Mouse (Mus musculus): ENCODE measurements around the gene Grip1. TPM values are rescaled to one million over a fixed set of nuclear protein-coding genes. Genes with fewer than 3 reads are reported as not detected.

The Grip1 gene
- polyA plus RNA-seq, 1 experiment, result 5.0 TPM

DNA sequence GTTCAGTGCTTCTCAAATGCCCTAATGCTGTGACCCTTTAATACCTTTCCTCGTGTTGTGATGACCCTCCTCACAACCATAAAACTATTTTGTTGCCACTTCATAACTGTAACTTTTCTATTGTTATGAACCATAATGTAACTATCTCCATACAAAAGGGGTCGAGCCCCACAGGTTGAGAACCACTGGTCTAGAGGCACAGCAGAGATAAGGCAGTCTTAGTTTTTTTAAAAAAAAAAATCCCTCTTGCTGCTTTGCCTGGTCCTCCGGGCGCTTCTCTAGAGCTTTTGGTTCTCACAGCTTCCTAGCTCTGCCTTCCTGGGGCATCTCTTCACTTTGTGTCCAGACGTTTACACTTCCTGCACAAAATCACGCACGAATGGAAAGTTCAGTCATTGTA lies 155.4 kb downstream of the Grip1 start:
- Histone ChIP-seq H3K27me3 (ENCODE audit: control insufficient read depth, insufficient read depth, low read length) (no peaks in the 10 kb centered on the region), H3K27ac (ENCODE audit: insufficient read depth, low read length) (no peak overlapping the region), H3K4me1 (ENCODE audit: control insufficient read depth, insufficient read depth, low read length) (no peaks in the 10 kb centered on the region), H3K4me3 (replicated peaks; ENCODE audit: insufficient read depth, low read depth, low read length) (no peak overlapping the region)
- TF ChIP-seq POLR2A (IDR thresholded peaks at IDR 0.05; ENCODE audit: borderline replicate concordance, insufficient read depth, low read length), result no peak
- TF ChIP-seq CTCF (IDR thresholded peaks at IDR 0.05; ENCODE audit: borderline replicate concordance, insufficient read depth, low read depth, low read length), result no peak
- DNase-seq, result no peak
- WGBS, result 88% methylated on average over 7 of the region's 7 CpGs

DNA sequence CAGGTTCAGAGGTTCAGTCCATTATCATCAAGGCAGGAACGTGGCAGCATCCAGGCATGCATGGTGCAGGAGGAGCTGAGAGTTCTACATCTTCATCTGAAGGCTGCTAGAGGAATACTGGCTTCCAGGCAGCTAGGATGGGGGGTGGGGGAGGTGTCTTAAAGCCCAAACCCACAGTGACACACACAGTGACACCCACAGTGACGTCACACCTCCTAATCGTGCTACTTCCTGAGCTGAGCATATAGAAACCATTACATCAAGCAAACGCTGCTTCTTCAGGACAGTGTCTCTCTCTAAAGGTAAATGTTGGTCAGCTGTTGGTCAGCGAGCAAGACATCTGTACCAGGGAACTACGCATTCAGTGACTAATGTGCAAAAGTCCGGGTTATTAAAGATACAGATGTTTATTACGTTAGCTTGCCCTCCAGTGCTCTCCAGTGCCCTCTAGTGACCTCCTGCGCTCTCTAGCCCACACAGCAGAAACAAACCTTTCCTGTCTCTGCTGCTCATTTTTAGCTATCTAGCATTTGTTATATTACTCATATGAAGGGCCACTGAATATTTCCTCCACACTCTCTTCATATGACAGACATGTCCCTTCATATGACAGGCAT lies 156.8 kb downstream of the Grip1 start:
- Histone ChIP-seq H3K27me3 (ENCODE audit: control insufficient read depth, insufficient read depth, low read length) (no peaks in the 10 kb centered on the region), H3K27ac (ENCODE audit: insufficient read depth, low read length) (no peak overlapping the region), H3K4me1 (ENCODE audit: control insufficient read depth, insufficient read depth, low read length) (peaks cover 1% of the 10 kb centered on the region; the same call in 1 of the 2 replicates), H3K4me3 (replicated peaks; ENCODE audit: insufficient read depth, low read depth, low read length) (no peak overlapping the region)
- WGBS, result 68% methylated on average over 9 of the region's 9 CpGs
- DNase-seq, result no peak
- TF ChIP-seq POLR2A (IDR thresholded peaks at IDR 0.05; ENCODE audit: borderline replicate concordance, insufficient read depth, low read length) (no peak), CTCF (IDR thresholded peaks at IDR 0.05; ENCODE audit: borderline replicate concordance, insufficient read depth, low read depth, low read length) (peak; percentile 35; the same call in 1 of the 2 replicates)

DNA sequence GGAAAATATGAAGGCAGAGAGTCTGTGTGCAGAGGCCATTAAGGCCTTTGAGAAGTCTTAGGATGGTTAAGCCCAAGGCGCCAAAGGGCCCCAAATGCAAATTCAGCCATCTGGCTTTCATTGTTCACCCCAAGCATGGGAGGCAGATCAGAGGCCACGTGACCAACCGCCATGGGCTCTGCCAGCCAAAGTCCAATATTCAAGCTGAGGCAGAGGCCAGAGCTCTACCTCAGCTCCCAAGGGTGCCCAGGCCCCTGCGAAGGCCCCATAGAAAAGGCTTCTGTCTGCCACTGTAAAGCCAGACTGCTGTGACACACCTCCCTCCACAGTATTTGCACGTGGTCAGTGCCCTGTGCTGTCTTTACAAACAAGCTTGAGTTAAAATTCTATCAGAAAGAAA lies 158.4 kb downstream of the Grip1 start:
- TF ChIP-seq POLR2A (IDR thresholded peaks at IDR 0.05; ENCODE audit: borderline replicate concordance, insufficient read depth, low read length), result no peak
- no peak for TF ChIP-seq CTCF (IDR thresholded peaks at IDR 0.05; ENCODE audit: borderline replicate concordance, insufficient read depth, low read depth, low read length)
- H3K4me3 ChIP-seq (replicated peaks; ENCODE audit: insufficient read depth, low read depth, low read length), result no peak overlapping the region
- no peak for DNase-seq
- peaks cover 5% of the 10 kb centered on the region for H3K4me1 ChIP-seq (ENCODE audit: control insufficient read depth, insufficient read depth, low read length)
- 79% methylated on average over 5 of the region's 5 CpGs for WGBS
- H3K27ac ChIP-seq (ENCODE audit: insufficient read depth, low read length), result no peak overlapping the region
- no peaks in the 10 kb centered on the region for H3K27me3 ChIP-seq (ENCODE audit: control insufficient read depth, insufficient read depth, low read length)

DNA sequence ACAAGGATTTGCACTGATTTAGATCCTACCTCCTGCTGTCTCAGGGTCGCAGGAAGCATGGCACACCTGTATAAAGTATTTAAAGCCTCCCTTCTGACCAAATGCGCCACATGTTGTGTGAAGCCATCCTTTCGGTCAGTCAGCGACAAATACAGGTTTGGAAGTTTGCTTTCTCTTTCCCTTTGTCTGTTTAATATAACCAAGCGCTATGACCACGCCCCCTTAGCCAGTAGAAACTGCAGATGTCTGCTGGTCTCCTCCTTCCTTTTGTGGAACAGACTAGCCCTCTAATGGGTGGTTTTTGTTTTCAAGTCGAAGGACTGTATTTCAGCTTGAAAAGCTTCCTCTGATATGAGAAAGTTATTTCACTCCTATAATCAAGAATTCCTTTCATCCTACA lies 161.1 kb downstream of the Grip1 start:
- TF ChIP-seq CTCF (IDR thresholded peaks at IDR 0.05; ENCODE audit: borderline replicate concordance, insufficient read depth, low read depth, low read length) (no peak), POLR2A (IDR thresholded peaks at IDR 0.05; ENCODE audit: borderline replicate concordance, insufficient read depth, low read length) (no peak)
- no peak for DNase-seq
- no peaks in the 10 kb centered on the region for H3K27me3 ChIP-seq (ENCODE audit: control insufficient read depth, insufficient read depth, low read length)
- 49% methylated on average over 7 of the region's 7 CpGs for WGBS
- peaks cover 5% of the 10 kb centered on the region for H3K4me1 ChIP-seq (ENCODE audit: control insufficient read depth, insufficient read depth, low read length)
- no peak overlapping the region for H3K4me3 ChIP-seq (replicated peaks; ENCODE audit: insufficient read depth, low read depth, low read length)
- H3K27ac ChIP-seq (ENCODE audit: insufficient read depth, low read length), result no peak overlapping the region

DNA sequence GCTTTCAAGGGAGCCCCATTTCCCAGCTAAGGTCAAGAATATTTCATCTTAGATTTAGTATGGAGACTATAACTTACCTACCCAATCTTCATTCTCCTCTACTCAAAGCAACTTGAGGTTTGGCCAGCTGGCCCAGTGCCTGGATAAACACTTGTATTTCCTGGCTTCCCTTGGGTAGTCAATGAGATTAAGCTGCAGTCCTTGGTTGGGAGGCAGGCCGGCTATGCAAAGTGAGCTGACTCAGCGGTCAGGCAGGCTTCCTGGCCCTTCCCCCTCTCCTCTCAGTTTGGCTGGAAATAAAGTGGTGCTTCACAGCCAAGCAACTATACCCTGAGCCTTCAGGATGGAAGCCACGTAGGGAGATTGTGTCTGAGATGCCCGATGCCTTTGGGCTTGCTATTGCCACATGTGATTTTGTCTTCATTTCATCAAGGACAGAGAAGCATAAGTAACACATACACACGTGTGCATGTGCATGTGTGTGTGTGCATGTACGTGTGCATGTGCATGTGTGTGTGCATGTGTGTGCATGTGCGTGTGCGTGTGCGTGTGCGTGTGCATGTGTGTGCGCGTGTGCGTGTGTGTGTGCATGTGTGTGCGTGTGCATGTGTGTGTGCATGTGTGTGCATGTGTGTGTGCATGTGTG lies 161.7 kb downstream of the Grip1 start:
- H3K4me1 ChIP-seq (ENCODE audit: control insufficient read depth, insufficient read depth, low read length), result peaks cover 5% of the 10 kb centered on the region
- 68% methylated on average over 14 of the region's 14 CpGs for WGBS
- peak in 1 of 2 experiments; percentile 10 for DNase-seq
- H3K27me3 ChIP-seq (ENCODE audit: control insufficient read depth, insufficient read depth, low read length), result no peaks in the 10 kb centered on the region
- TF ChIP-seq POLR2A (IDR thresholded peaks at IDR 0.05; ENCODE audit: borderline replicate concordance, insufficient read depth, low read length) (no peak), CTCF (IDR thresholded peaks at IDR 0.05; ENCODE audit: borderline replicate concordance, insufficient read depth, low read depth, low read length) (no peak)
- no peak overlapping the region for H3K27ac ChIP-seq (ENCODE audit: insufficient read depth, low read length)
- H3K4me3 ChIP-seq (replicated peaks; ENCODE audit: insufficient read depth, low read depth, low read length), result no peak overlapping the region

DNA sequence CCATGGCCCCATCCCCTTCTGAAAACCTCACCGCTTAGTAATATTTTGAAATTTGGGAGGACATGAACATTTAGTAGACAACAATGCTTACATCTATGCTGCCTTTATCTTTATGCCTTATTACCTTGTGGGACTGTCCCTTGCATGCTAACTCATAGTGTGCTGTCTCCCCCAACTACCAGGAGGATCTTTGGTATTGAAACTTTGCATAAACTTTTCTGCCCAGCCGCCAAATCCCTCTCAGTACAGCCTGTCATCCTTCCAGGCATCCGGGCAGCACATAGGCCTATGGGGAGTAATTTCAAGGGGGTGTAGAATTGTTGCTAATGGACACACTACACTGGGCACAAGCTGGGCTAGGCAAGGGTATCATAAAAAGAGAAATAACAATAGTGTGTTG lies 162.4 kb downstream of the Grip1 start:
- no peak overlapping the region for H3K4me3 ChIP-seq (replicated peaks; ENCODE audit: insufficient read depth, low read depth, low read length)
- H3K4me1 ChIP-seq (ENCODE audit: control insufficient read depth, insufficient read depth, low read length), result peaks cover 5% of the 10 kb centered on the region
- TF ChIP-seq CTCF (IDR thresholded peaks at IDR 0.05; ENCODE audit: borderline replicate concordance, insufficient read depth, low read depth, low read length) (no peak), POLR2A (IDR thresholded peaks at IDR 0.05; ENCODE audit: borderline replicate concordance, insufficient read depth, low read length) (no peak)
- no peaks in the 10 kb centered on the region for H3K27me3 ChIP-seq (ENCODE audit: control insufficient read depth, insufficient read depth, low read length)
- H3K27ac ChIP-seq (ENCODE audit: insufficient read depth, low read length), result no peak overlapping the region
- no peak for DNase-seq
- WGBS, result 77% methylated on average over 3 of the region's 3 CpGs

DNA sequence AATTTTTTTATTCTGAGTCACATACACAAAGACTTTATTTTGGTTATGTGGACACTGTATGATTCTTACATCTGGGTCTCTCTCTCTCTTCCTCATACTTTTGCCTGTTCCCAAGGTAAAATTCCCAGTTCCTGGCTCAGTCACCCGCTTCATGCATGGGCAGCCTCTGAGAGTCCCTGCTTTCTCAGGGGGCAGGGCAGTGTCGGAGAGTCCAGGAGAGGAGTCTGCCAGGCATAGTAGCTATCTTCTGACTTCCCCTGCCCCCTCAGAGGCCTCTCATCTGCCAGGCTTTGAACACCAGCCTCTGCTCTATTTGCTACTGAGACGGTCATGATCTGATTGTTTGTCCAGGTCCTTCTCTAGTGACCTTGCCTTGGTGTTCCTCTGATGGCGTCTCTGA lies 175.0 kb downstream of the Grip1 start:
- Histone ChIP-seq H3K27ac (ENCODE audit: insufficient read depth, low read length) (no peak overlapping the region), H3K4me3 (replicated peaks; ENCODE audit: insufficient read depth, low read depth, low read length) (no peak overlapping the region), H3K4me1 (ENCODE audit: control insufficient read depth, insufficient read depth, low read length) (no peaks in the 10 kb centered on the region), H3K27me3 (ENCODE audit: control insufficient read depth, insufficient read depth, low read length) (no peaks in the 10 kb centered on the region)
- DNase-seq, result no peak
- TF ChIP-seq CTCF (IDR thresholded peaks at IDR 0.05; ENCODE audit: borderline replicate concordance, insufficient read depth, low read depth, low read length), result no peak
- TF ChIP-seq POLR2A (IDR thresholded peaks at IDR 0.05; ENCODE audit: borderline replicate concordance, insufficient read depth, low read length), result no peak
- WGBS, result 73% methylated on average over 4 of the region's 4 CpGs

DNA sequence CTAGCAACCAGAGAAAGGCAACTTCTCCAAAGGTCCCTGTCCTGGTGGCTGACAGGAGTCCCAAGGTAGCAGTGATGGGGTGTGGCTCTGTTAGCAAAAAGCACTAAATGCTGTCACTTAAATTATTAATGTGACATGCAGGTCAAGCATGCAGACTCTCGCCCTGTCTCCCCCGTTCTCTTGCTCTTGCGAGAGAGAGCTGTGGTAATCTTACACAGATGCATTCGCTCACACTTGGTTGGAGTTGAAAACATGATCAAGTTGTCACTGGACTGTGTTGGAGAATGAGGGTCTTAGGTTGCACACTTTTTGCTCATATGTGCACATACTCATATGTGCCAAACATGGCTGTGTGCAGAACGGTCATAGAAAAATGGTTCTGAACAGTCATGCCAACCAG lies 176.8 kb downstream of the Grip1 start:
- 75% methylated on average over 5 of the region's 5 CpGs for WGBS
- Histone ChIP-seq H3K27me3 (ENCODE audit: control insufficient read depth, insufficient read depth, low read length) (no peaks in the 10 kb centered on the region), H3K4me1 (ENCODE audit: control insufficient read depth, insufficient read depth, low read length) (no peaks in the 10 kb centered on the region), H3K27ac (ENCODE audit: insufficient read depth, low read length) (no peak overlapping the region), H3K4me3 (replicated peaks; ENCODE audit: insufficient read depth, low read depth, low read length) (no peak overlapping the region)
- TF ChIP-seq POLR2A (IDR thresholded peaks at IDR 0.05; ENCODE audit: borderline replicate concordance, insufficient read depth, low read length) (no peak), CTCF (IDR thresholded peaks at IDR 0.05; ENCODE audit: borderline replicate concordance, insufficient read depth, low read depth, low read length) (no peak)
- DNase-seq, result no peak
